Mouse (Mus musculus) megakaryocyte, embryonic 14.5 days (primary cell): ENCODE results near the gene Cdr2.
"Not testable (repeated sequence)": the region's sequence is repeated elsewhere in the genome, so short reads cannot be mapped to it uniquely, and the experiment has no call there.

Experiments
- FLI1 ChIP-seq: IDR thresholded peaks from 2 replicates; pipeline ENCODE4 v1.6.1; 2012; ENCODE audit warnings: low read length, inconsistent platforms, mixed read lengths
- GATA1 ChIP-seq: IDR thresholded peaks from 3 replicates; pipeline ENCODE4 v1.6.1; 2012; ENCODE audit warnings: mixed read lengths, low read length, inconsistent platforms, borderline replicate concordance

DNA sequence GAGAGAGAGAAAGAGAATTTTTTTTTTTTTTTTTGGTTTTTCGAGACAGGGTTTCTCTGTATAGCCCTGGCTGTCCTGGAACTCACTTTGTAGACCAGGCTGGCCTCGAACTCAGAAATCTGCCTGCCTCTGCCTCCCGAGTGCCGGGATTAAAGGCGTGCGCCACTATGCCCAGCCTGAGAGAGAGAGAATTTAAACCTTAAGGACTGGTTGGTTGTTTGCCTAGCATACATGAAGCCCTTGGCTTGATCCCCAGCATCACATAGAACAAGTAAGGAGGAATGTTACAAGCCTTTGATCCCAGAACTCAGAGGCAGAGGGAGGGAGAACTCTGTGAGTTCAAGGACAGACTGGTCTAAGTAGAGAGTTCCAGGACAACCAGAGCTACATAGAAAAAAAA lies 70.8 kb downstream of the Cdr2 start:
- TF ChIP-seq GATA1, FLI1: not testable (repeated sequence)
